Mouse (Mus musculus): ENCODE data around the gene Olfr1380. TPM values are rescaled to one million over a fixed set of nuclear protein-coding genes. Genes with fewer than 3 reads are reported as not detected.
"Not testable (repeated sequence)": the region's sequence is repeated elsewhere in the genome, so short reads cannot be mapped to it uniquely, and the experiment has no call there.

Olfr1380 gene
- polyA plus RNA-seq, 1 experiment from 2014 or later, result not detected

GRCm38 (mm10) chr11:49608938-49609867, 52.5 kb downstream of the Olfr1380 start, which contains the start of gene Flt4:
TSS of gene Flt4 (plus strand) at chr11:49609263.
- not testable (repeated sequence) for H3K27ac ChIP-seq, H3K9ac ChIP-seq
- H3K27me3 ChIP-seq, result peaks cover 44% of the 10 kb centered on the region

GRCm38 (mm10) chr11:49609868-49610824, 53.5 kb downstream of the Olfr1380 start:
- 2% methylated on average over 52 of the region's 52 CpGs for WGBS
- H3K36me3 ChIP-seq; H3K9me3 ChIP-seq; ATAC-seq (ENCODE audit: insufficient number of reproducible peaks, low FRiP score, low TSS enrichment, low read depth); H3K9ac ChIP-seq; H3K27ac ChIP-seq: not testable (repeated sequence)
- Histone ChIP-seq H3K27me3 (peaks cover 50% of the 10 kb centered on the region), H3K4me2 (peak overlapping the region; percentile 75), H3K4me1 (peaks cover 14% of the 10 kb centered on the region), H3K4me3 (peak overlapping the region; percentile 46)

More at GRCm38 (mm10) chr11:49608938-49609867, 52.5 kb downstream of the Olfr1380 start, which contains the start of gene Flt4:
- WGBS, result 6% methylated on average over 40 of the region's 61 CpGs
- ATAC-seq (ENCODE audit: insufficient number of reproducible peaks, low FRiP score, low TSS enrichment, low read depth); H3K36me3 ChIP-seq; H3K9me3 ChIP-seq: not testable (repeated sequence)
- H3K4me3 ChIP-seq, result peak within 1 kb of the TSS; percentile 46
- peak within 1 kb of the TSS; percentile 75 for H3K4me2 ChIP-seq
- H3K4me1 ChIP-seq, result peaks cover 14% of the 10 kb centered on the region

- H3K9ac ChIP-seq; ATAC-seq (ENCODE audit: insufficient number of reproducible peaks, low FRiP score, low TSS enrichment, low read depth); H3K4me2 ChIP-seq; H3K27ac ChIP-seq; H3K9me3 ChIP-seq; H3K36me3 ChIP-seq; H3K4me3 ChIP-seq: not testable (repeated sequence)
- Histone ChIP-seq H3K4me1 (peaks cover 14% of the 10 kb centered on the region), H3K27me3 (peaks cover 56% of the 10 kb centered on the region)
- WGBS, result 26% methylated on average over 3 of the region's 3 CpGs
Measured at GRCm38 (mm10) chr11:49611349-49611748, 54.7 kb downstream of the Olfr1380 start.

GRCm38 (mm10) chr11:49612154-49612553, 55.5 kb downstream of the Olfr1380 start:
- Histone ChIP-seq H3K27me3 (peaks cover 56% of the 10 kb centered on the region), H3K4me2 (no peak overlapping the region), H3K4me3 (no peak overlapping the region), H3K9me3 (no peaks in the 10 kb centered on the region), H3K9ac (no peak overlapping the region), H3K36me3 (no peaks in the 10 kb centered on the region), H3K27ac (no peak overlapping the region), H3K4me1 (peaks cover 14% of the 10 kb centered on the region)
- no peak for ATAC-seq (ENCODE audit: insufficient number of reproducible peaks, low FRiP score, low TSS enrichment, low read depth)
- WGBS, result 52% methylated on average over 3 of the region's 3 CpGs

- Histone ChIP-seq H3K27ac (no peak overlapping the region), H3K4me1 (peaks cover 14% of the 10 kb centered on the region), H3K36me3 (no peaks in the 10 kb centered on the region), H3K9me3 (no peaks in the 10 kb centered on the region), H3K9ac (no peak overlapping the region), H3K4me3 (no peak overlapping the region), H3K27me3 (peaks cover 51% of the 10 kb centered on the region), H3K4me2 (no peak overlapping the region)
- 10% methylated on average over 10 of the region's 10 CpGs for WGBS
- peak; percentile 32; the same call in 1 of the 2 replicates for ATAC-seq (ENCODE audit: insufficient number of reproducible peaks, low FRiP score, low TSS enrichment, low read depth)
Measured at GRCm38 (mm10) chr11:49613349-49613748, 56.7 kb downstream of the Olfr1380 start.

Other genes with a start within 250 kb of the Olfr1380 start
- gene Olfr1391, start 234.1 kb upstream of the Olfr1380 start, polyA plus RNA-seq (2015; fragmentation: Nextera tagmentation; extraction: Ambion mirVana), result not detected in 2 replicates
- not detected in 2 replicates for gene Olfr1390, start 221.7 kb upstream of the Olfr1380 start, polyA plus RNA-seq (2015; fragmentation: Nextera tagmentation; extraction: Ambion mirVana)
- not detected in 2 replicates for gene Olfr1389, start 133.8 kb upstream of the Olfr1380 start, polyA plus RNA-seq (2015; fragmentation: Nextera tagmentation; extraction: Ambion mirVana)
- 0.06 TPM in 1 of 2 replicates, not detected in the other for gene Olfr1388, start 120.3 kb upstream of the Olfr1380 start, polyA plus RNA-seq (2015; fragmentation: Nextera tagmentation; extraction: Ambion mirVana)
- gene Olfr1387, start 101.5 kb upstream of the Olfr1380 start, polyA plus RNA-seq (2015; fragmentation: Nextera tagmentation; extraction: Ambion mirVana), result not detected in 2 replicates
- not detected in 2 replicates for gene Olfr1386, start 91.8 kb upstream of the Olfr1380 start, polyA plus RNA-seq (2015; fragmentation: Nextera tagmentation; extraction: Ambion mirVana)
- gene Olfr1385, start 67.8 kb upstream of the Olfr1380 start, polyA plus RNA-seq (2015; fragmentation: Nextera tagmentation; extraction: Ambion mirVana), result not detected in 2 replicates
- not detected in 2 replicates for gene Olfr1384, start 50.2 kb upstream of the Olfr1380 start, polyA plus RNA-seq (2015; fragmentation: Nextera tagmentation; extraction: Ambion mirVana)
- not detected in 2 replicates for gene Olfr1383, start 37.2 kb upstream of the Olfr1380 start, polyA plus RNA-seq (2015; fragmentation: Nextera tagmentation; extraction: Ambion mirVana)
- not detected in 2 replicates for gene Olfr1382, start 28.6 kb upstream of the Olfr1380 start, polyA plus RNA-seq (2015; fragmentation: Nextera tagmentation; extraction: Ambion mirVana)
- gene Olfr1381, start 13.4 kb upstream of the Olfr1380 start, polyA plus RNA-seq (2015; fragmentation: Nextera tagmentation; extraction: Ambion mirVana), result not detected in 2 replicates
- 5.5 and 5.6 TPM in 2 replicates for gene Flt4, start 52.4 kb downstream of the Olfr1380 start, polyA plus RNA-seq (2015; fragmentation: Nextera tagmentation; extraction: Ambion mirVana)
- not detected in 2 replicates for gene Scgb3a1, start 106.7 kb downstream of the Olfr1380 start, polyA plus RNA-seq (2015; fragmentation: Nextera tagmentation; extraction: Ambion mirVana)
- gene Cnot6, start 155.8 kb downstream of the Olfr1380 start, polyA plus RNA-seq (2015; fragmentation: Nextera tagmentation; extraction: Ambion mirVana), result 40.1 and 47.9 TPM in 2 replicates
- gene Gfpt2, start 237.3 kb downstream of the Olfr1380 start, polyA plus RNA-seq (2015; fragmentation: Nextera tagmentation; extraction: Ambion mirVana), result 32.0 and 34.3 TPM in 2 replicates